Mouse (Mus musculus): Measurements from ENCODE around the gene Mmp28.

The Mmp28 gene

GRCm38 (mm10) chr11:83462711-83463244, at the start of gene Mmp28:
Gene Mmp28, minus strand, starts transcription at chr11:83463071.
- peak; percentile 75 for DNase-seq

GRCm38 (mm10) chr11:83509521-83509920, 46.6 kb upstream of the Mmp28 start:
- DNase-seq, result no peak

- no peak for DNase-seq
Measured at GRCm38 (mm10) chr11:83504308-83504707, 41.4 kb upstream of the Mmp28 start.

GRCm38 (mm10) chr11:83495571-83495970, 32.7 kb upstream of the Mmp28 start:
- DNase-seq, result no peak

GRCm38 (mm10) chr11:83491488-83491887, 28.6 kb upstream of the Mmp28 start:
- DNase-seq, result peak; percentile 11

GRCm38 (mm10) chr11:83473235-83474016, 10.6 kb upstream of the Mmp28 start:
- DNase-seq, result peak; percentile 83

GRCm38 (mm10) chr11:83472324-83473234, 9.7 kb upstream of the Mmp28 start, which contains the start of gene Taf15:
Gene Taf15, plus strand, starts transcription at chr11:83473086.
- DNase-seq, result peak; percentile 99

- DNase-seq, result no peak
Measured at GRCm38 (mm10) chr11:83471766-83472165, 8.9 kb upstream of the Mmp28 start.

GRCm38 (mm10) chr11:83468765-83469164, 5.9 kb upstream of the Mmp28 start:
- DNase-seq, result no peak

- no peak for DNase-seq
Measured at GRCm38 (mm10) chr11:83467120-83467652, 4.3 kb upstream of the Mmp28 start.

- no peak for DNase-seq
Measured at GRCm38 (mm10) chr11:83465976-83466375, 3.1 kb upstream of the Mmp28 start.

GRCm38 (mm10) chr11:83461462-83462027, 1.3 kb downstream of the Mmp28 start:
- no peak for DNase-seq

- DNase-seq, result no peak
Measured at GRCm38 (mm10) chr11:83457912-83458601, 4.8 kb downstream of the Mmp28 start.

GRCm38 (mm10) chr11:83457257-83457656, 5.6 kb downstream of the Mmp28 start:
- no peak for DNase-seq

- DNase-seq, result no peak
Measured at GRCm38 (mm10) chr11:83455608-83456007, 7.3 kb downstream of the Mmp28 start.

- DNase-seq, result no peak
Measured at GRCm38 (mm10) chr11:83454548-83454947, 8.3 kb downstream of the Mmp28 start.

- DNase-seq, result no peak
Measured at GRCm38 (mm10) chr11:83451281-83451680, 11.6 kb downstream of the Mmp28 start.

GRCm38 (mm10) chr11:83450550-83450949, 12.3 kb downstream of the Mmp28 start:
- DNase-seq, result no peak

GRCm38 (mm10) chr11:83449298-83449697, 13.6 kb downstream of the Mmp28 start:
- DNase-seq, result peak; percentile 50

- DNase-seq, result no peak
Measured at GRCm38 (mm10) chr11:83448927-83449236, 14.0 kb downstream of the Mmp28 start.

- peak; percentile 54 for DNase-seq
Measured at GRCm38 (mm10) chr11:83448021-83448926, 14.6 kb downstream of the Mmp28 start.

Measured in embryo, embryonic 11 days (tissue).